Mouse (Mus musculus): ENCODE results near the gene Ngf. TPM values are rescaled to one million over a fixed set of nuclear protein-coding genes. Genes with fewer than 3 reads are reported as not detected.

Ngf gene
- polyA plus RNA-seq, 1 experiment from 2014 or later = 0.63 TPM

DNA sequence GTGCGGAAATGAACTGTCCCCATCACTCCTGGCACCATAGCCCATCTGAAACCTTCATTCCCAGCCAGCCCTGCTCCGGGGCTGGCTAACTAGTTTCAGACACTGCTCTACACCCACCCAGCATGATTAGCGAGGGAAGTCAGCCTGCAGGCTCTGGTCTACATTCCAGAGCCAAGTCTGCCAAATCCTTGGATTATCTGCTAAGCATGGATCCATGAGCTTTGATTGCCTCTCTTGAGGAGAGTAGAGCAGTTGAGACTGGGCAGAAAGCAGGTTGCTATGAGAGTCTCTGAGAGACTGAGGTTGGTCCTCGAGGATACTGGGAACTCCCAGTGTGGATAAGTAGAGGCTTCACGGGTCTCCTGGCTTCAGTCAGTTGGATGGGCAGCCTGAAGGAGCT, 51.3 kb downstream of the Ngf start:
- peaks cover 3% of the 10 kb centered on the region for H3K4me1 ChIP-seq (ENCODE audit: control insufficient read depth, insufficient read depth, low read length)
- ATAC-seq (replicated peaks; ENCODE audit: insufficient number of reproducible peaks, low FRiP score, low TSS enrichment) = no peak
- H3K4me2 ChIP-seq = no peak overlapping the region
- no peak overlapping the region for H3K9ac ChIP-seq (ENCODE audit: low read depth, low read length)
- H3K9me3 ChIP-seq (replicated peaks; ENCODE audit: control insufficient read depth, low read length) = no peaks in the 10 kb centered on the region
- WGBS (ENCODE audit: insufficient replicate concordance) = 63% methylated on average over 5 of the region's 5 CpGs
- no peaks in the 10 kb centered on the region for H3K36me3 ChIP-seq (ENCODE audit: control insufficient read depth, insufficient read depth, low read length)
- no peak overlapping the region for H3K27ac ChIP-seq (ENCODE audit: low read depth, low read length)
- H3K4me3 ChIP-seq (ENCODE audit: low read depth, low read length) = no peak overlapping the region
- no peaks in the 10 kb centered on the region for H3K27me3 ChIP-seq (ENCODE audit: control insufficient read depth, insufficient read depth, low read length)

DNA sequence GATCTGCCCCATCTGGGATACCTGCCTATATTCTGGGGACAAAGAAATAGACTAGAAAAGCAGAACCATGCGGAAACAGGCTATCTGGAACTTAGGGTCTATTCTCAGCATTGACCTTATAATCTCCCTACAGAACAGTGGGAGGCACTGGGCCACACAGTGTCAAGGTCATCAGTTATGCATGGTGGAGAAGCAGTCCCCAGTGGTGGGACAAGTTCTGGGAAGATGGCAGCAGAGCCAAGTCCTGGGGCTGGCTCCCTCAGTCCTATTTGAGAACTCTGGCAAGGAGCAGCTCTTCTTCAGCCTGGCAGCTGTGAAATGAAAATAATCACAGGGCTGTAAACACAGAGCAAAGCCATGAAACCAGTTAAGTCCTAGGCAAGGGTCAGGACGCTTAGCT, 54.0 kb downstream of the Ngf start:
- Histone ChIP-seq H3K9ac (ENCODE audit: low read depth, low read length) (no peak overlapping the region), H3K36me3 (ENCODE audit: control insufficient read depth, insufficient read depth, low read length) (no peaks in the 10 kb centered on the region), H3K4me2 (no peak overlapping the region), H3K27ac (ENCODE audit: low read depth, low read length) (no peak overlapping the region), H3K9me3 (replicated peaks; ENCODE audit: control insufficient read depth, low read length) (no peaks in the 10 kb centered on the region), H3K4me3 (ENCODE audit: low read depth, low read length) (no peak overlapping the region), H3K4me1 (ENCODE audit: control insufficient read depth, insufficient read depth, low read length) (peaks cover 12% of the 10 kb centered on the region), H3K27me3 (ENCODE audit: control insufficient read depth, insufficient read depth, low read length) (no peaks in the 10 kb centered on the region)
- WGBS (ENCODE audit: insufficient replicate concordance) = 77% methylated on average over 2 of the region's 2 CpGs
- no peak for ATAC-seq (replicated peaks; ENCODE audit: insufficient number of reproducible peaks, low FRiP score, low TSS enrichment)

- H3K27ac ChIP-seq (ENCODE audit: low read depth, low read length) = no peak overlapping the region
- no peak overlapping the region for H3K4me2 ChIP-seq
- 62% methylated on average over 7 of the region's 7 CpGs for WGBS (ENCODE audit: insufficient replicate concordance)
- ATAC-seq (replicated peaks; ENCODE audit: insufficient number of reproducible peaks, low FRiP score, low TSS enrichment) = no peak
- H3K9me3 ChIP-seq (replicated peaks; ENCODE audit: control insufficient read depth, low read length) = no peaks in the 10 kb centered on the region
- no peak overlapping the region for H3K4me3 ChIP-seq (ENCODE audit: low read depth, low read length)
- no peak overlapping the region for H3K9ac ChIP-seq (ENCODE audit: low read depth, low read length)
- H3K36me3 ChIP-seq (ENCODE audit: control insufficient read depth, insufficient read depth, low read length) = no peaks in the 10 kb centered on the region
- peaks cover 12% of the 10 kb centered on the region for H3K4me1 ChIP-seq (ENCODE audit: control insufficient read depth, insufficient read depth, low read length)
- H3K27me3 ChIP-seq (ENCODE audit: control insufficient read depth, insufficient read depth, low read length) = no peaks in the 10 kb centered on the region
Measured at GRCm38 (mm10) chr3:102524951-102525350, 55.2 kb downstream of the Ngf start.

GRCm38 (mm10) chr3:102525856-102526255, 56.1 kb downstream of the Ngf start:
- no peaks in the 10 kb centered on the region for H3K9me3 ChIP-seq (replicated peaks; ENCODE audit: control insufficient read depth, low read length)
- ATAC-seq (replicated peaks; ENCODE audit: insufficient number of reproducible peaks, low FRiP score, low TSS enrichment) = no peak
- H3K36me3 ChIP-seq (ENCODE audit: control insufficient read depth, insufficient read depth, low read length) = no peaks in the 10 kb centered on the region
- peak overlapping the region; percentile 34 for H3K4me2 ChIP-seq
- no peak overlapping the region for H3K9ac ChIP-seq (ENCODE audit: low read depth, low read length)
- no peak overlapping the region for H3K27ac ChIP-seq (ENCODE audit: low read depth, low read length)
- H3K4me3 ChIP-seq (ENCODE audit: low read depth, low read length) = no peak overlapping the region
- WGBS (ENCODE audit: insufficient replicate concordance) = 62% methylated on average over 8 of the region's 8 CpGs
- H3K4me1 ChIP-seq (ENCODE audit: control insufficient read depth, insufficient read depth, low read length) = peaks cover 10% of the 10 kb centered on the region
- no peaks in the 10 kb centered on the region for H3K27me3 ChIP-seq (ENCODE audit: control insufficient read depth, insufficient read depth, low read length)

DNA sequence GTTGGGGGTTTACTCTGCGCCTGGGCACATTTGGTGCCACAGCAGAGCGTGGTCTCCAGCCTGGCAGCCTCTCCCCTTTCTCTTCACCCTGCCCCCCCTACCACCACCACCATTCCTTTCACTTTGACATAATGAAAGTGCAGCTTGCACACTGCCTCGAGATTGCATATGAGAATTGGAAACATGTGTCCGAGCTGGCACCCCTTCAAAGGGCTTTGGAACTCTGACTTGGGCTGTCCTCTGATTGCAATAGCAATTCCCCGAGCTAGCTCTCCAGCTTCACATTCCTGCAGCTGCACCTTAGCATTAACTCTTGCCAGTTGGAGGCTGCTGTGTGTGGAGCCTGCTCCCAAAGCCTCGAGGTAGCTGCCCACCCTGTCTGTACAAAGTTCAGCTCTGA, 56.8 kb downstream of the Ngf start:
- 47% methylated on average over 6 of the region's 6 CpGs for WGBS (ENCODE audit: insufficient replicate concordance)
- H3K4me2 ChIP-seq = peak overlapping the region; percentile 34
- no peak overlapping the region for H3K27ac ChIP-seq (ENCODE audit: low read depth, low read length)
- H3K4me1 ChIP-seq (ENCODE audit: control insufficient read depth, insufficient read depth, low read length) = peaks cover 10% of the 10 kb centered on the region
- H3K27me3 ChIP-seq (ENCODE audit: control insufficient read depth, insufficient read depth, low read length) = no peaks in the 10 kb centered on the region
- no peaks in the 10 kb centered on the region for H3K36me3 ChIP-seq (ENCODE audit: control insufficient read depth, insufficient read depth, low read length)
- no peak for ATAC-seq (replicated peaks; ENCODE audit: insufficient number of reproducible peaks, low FRiP score, low TSS enrichment)
- H3K9me3 ChIP-seq (replicated peaks; ENCODE audit: control insufficient read depth, low read length) = no peaks in the 10 kb centered on the region
- H3K4me3 ChIP-seq (ENCODE audit: low read depth, low read length) = no peak overlapping the region
- H3K9ac ChIP-seq (ENCODE audit: low read depth, low read length) = no peak overlapping the region

DNA sequence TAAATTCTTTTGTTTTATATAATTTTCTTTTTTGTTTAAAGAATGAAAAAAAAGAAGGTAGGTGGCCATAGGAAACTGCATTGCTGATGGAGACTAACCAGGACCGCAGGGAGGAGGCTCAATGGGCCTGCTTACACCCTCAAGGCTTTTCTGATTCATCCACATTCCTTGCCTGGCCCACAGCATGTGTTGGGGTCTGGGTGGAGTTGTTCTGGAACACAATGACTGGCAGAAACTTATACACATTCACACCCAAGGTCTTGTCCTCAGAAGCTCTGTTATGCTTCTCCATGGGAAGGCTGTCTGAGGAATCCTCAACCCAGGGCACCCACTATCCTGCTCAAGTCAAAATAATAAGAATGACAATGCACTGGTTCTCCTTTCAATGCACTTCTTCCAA, 65.0 kb downstream of the Ngf start:
- Histone ChIP-seq H3K27ac (ENCODE audit: low read depth, low read length) (no peak overlapping the region), H3K36me3 (ENCODE audit: control insufficient read depth, insufficient read depth, low read length) (no peaks in the 10 kb centered on the region), H3K9ac (ENCODE audit: low read depth, low read length) (no peak overlapping the region), H3K4me1 (ENCODE audit: control insufficient read depth, insufficient read depth, low read length) (no peaks in the 10 kb centered on the region), H3K4me3 (ENCODE audit: low read depth, low read length) (no peak overlapping the region), H3K27me3 (ENCODE audit: control insufficient read depth, insufficient read depth, low read length) (no peaks in the 10 kb centered on the region), H3K9me3 (replicated peaks; ENCODE audit: control insufficient read depth, low read length) (no peaks in the 10 kb centered on the region), H3K4me2 (no peak overlapping the region)
- ATAC-seq (replicated peaks; ENCODE audit: insufficient number of reproducible peaks, low FRiP score, low TSS enrichment) = no peak
- 77% methylated on average over 1 of the region's 1 CpGs for WGBS (ENCODE audit: insufficient replicate concordance)

- 74% methylated on average over 5 of the region's 5 CpGs for WGBS (ENCODE audit: insufficient replicate concordance)
- no peak for ATAC-seq (replicated peaks; ENCODE audit: insufficient number of reproducible peaks, low FRiP score, low TSS enrichment)
- H3K4me1 ChIP-seq (ENCODE audit: control insufficient read depth, insufficient read depth, low read length) = no peaks in the 10 kb centered on the region
- no peak overlapping the region for H3K4me3 ChIP-seq (ENCODE audit: low read depth, low read length)
- H3K9me3 ChIP-seq (replicated peaks; ENCODE audit: control insufficient read depth, low read length) = 0 out of 2 replicates have a peak, but pooled peaks cover 2% of the 10 kb centered on the region
- no peaks in the 10 kb centered on the region for H3K36me3 ChIP-seq (ENCODE audit: control insufficient read depth, insufficient read depth, low read length)
- H3K4me2 ChIP-seq = no peak overlapping the region
- H3K27ac ChIP-seq (ENCODE audit: low read depth, low read length) = no peak overlapping the region
- H3K9ac ChIP-seq (ENCODE audit: low read depth, low read length) = no peak overlapping the region
- no peaks in the 10 kb centered on the region for H3K27me3 ChIP-seq (ENCODE audit: control insufficient read depth, insufficient read depth, low read length)
Measured at GRCm38 (mm10) chr3:102543646-102544045, 73.9 kb downstream of the Ngf start.

DNA sequence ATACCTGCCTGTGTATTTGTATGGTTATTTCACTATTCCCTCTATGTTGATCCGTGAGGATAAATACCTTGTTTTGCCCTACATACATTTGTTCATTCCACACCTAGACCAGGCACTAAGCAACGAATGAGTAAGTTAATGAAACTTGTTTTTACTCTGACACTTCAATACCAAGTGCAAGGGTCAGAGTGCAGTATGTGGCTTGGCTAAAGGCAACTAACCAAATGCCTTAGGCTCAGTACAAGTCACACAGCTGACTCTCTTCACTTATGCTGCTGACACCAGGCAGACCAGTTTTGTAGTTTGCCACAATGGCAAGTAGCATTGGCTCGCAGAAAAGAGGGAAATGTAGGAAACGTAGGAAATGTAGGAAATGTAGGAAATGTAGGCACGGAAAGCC, 77.8 kb downstream of the Ngf start:
- H3K36me3 ChIP-seq (ENCODE audit: control insufficient read depth, insufficient read depth, low read length) = no peaks in the 10 kb centered on the region
- H3K4me1 ChIP-seq (ENCODE audit: control insufficient read depth, insufficient read depth, low read length) = no peaks in the 10 kb centered on the region
- 78% methylated on average over 5 of the region's 5 CpGs for WGBS (ENCODE audit: insufficient replicate concordance)
- H3K9ac ChIP-seq (ENCODE audit: low read depth, low read length) = no peak overlapping the region
- H3K4me2 ChIP-seq = no peak overlapping the region
- no peak for ATAC-seq (replicated peaks; ENCODE audit: insufficient number of reproducible peaks, low FRiP score, low TSS enrichment)
- no peaks in the 10 kb centered on the region for H3K27me3 ChIP-seq (ENCODE audit: control insufficient read depth, insufficient read depth, low read length)
- H3K9me3 ChIP-seq (replicated peaks; ENCODE audit: control insufficient read depth, low read length) = no peaks in the 10 kb centered on the region
- H3K4me3 ChIP-seq (ENCODE audit: low read depth, low read length) = no peak overlapping the region
- H3K27ac ChIP-seq (ENCODE audit: low read depth, low read length) = no peak overlapping the region

GRCm38 (mm10) chr3:102553935-102554670, 84.4 kb downstream of the Ngf start:
- H3K4me1 ChIP-seq (ENCODE audit: control insufficient read depth, insufficient read depth, low read length) = no peaks in the 10 kb centered on the region
- ATAC-seq (replicated peaks; ENCODE audit: insufficient number of reproducible peaks, low FRiP score, low TSS enrichment) = no peak
- H3K36me3 ChIP-seq (ENCODE audit: control insufficient read depth, insufficient read depth, low read length) = no peaks in the 10 kb centered on the region
- H3K9me3 ChIP-seq (replicated peaks; ENCODE audit: control insufficient read depth, low read length) = no peaks in the 10 kb centered on the region
- no peak overlapping the region for H3K4me2 ChIP-seq
- H3K4me3 ChIP-seq (ENCODE audit: low read depth, low read length) = no peak overlapping the region
- no peak overlapping the region for H3K27ac ChIP-seq (ENCODE audit: low read depth, low read length)
- H3K9ac ChIP-seq (ENCODE audit: low read depth, low read length) = no peak overlapping the region
- WGBS (ENCODE audit: insufficient replicate concordance) = 60% methylated on average over 6 of the region's 6 CpGs
- H3K27me3 ChIP-seq (ENCODE audit: control insufficient read depth, insufficient read depth, low read length) = no peaks in the 10 kb centered on the region
